Mouse (Mus musculus) lung, postnatal 0 days (tissue): ENCODE measurements around the gene Tekt1.

ENCODE experiments used
- CTCF ChIP-seq: IDR thresholded peaks from 2 replicates; pipeline ENCODE4 v1.5.1; 2016; ENCODE audit warnings: antibody characterized with exemption, mild to moderate bottlenecking
- EP300 ChIP-seq: IDR thresholded peaks from 2 replicates; pipeline ENCODE4 v1.6.1; 2016; ENCODE audit warnings: antibody characterized with exemption, mild to moderate bottlenecking, control low read depth

DNA sequence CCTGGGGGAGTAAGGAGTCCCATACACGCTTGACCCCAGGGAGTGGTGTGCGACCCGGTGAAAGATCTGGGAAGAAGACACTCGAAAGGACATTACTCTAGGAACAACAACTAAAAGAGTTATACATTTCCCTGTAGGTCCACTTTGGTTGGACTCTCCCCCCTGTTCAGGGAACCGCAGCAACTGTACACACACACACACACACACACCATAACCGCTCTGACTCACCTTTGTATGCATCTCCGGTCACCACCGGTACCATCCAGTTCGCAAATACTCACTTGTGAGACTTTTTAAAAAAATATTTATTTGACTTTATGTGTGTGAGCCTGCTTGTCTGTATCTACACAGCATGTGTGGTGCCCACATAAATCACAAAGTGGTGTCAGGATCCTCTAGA is 49.7 kb upstream of the Tekt1 start:
- TF ChIP-seq CTCF (no peak), EP300 (no peak)
